Mouse (Mus musculus): ENCODE measurements around the gene Cyp1a2. TPM values are rescaled to one million over a fixed set of nuclear protein-coding genes. Genes with fewer than 3 reads are reported as not detected.

The Cyp1a2 gene
- polyA plus RNA-seq, 1 experiment from 2014 or later = not detected

Other genes starting within 250 kb of the Cyp1a2 start
- 19.8 and 23.5 TPM in 2 replicates for gene Ppcdc, start 243.6 kb downstream of the Cyp1a2 start, polyA plus RNA-seq (2016; fragmentation: Nextera tagmentation; extraction: Ambion mirVana)
- gene Scamp5, start 215.6 kb downstream of the Cyp1a2 start, polyA plus RNA-seq (2016; fragmentation: Nextera tagmentation; extraction: Ambion mirVana) = 18.2 and 28.9 TPM in 2 replicates
- gene Rpp25, start 179.7 kb downstream of the Cyp1a2 start, polyA plus RNA-seq (2016; fragmentation: Nextera tagmentation; extraction: Ambion mirVana) = 2.5 and 9.7 TPM in 2 replicates
- 712 and 781 TPM in 2 replicates for gene Cox5a, start 162.4 kb downstream of the Cyp1a2 start, polyA plus RNA-seq (2016; fragmentation: Nextera tagmentation; extraction: Ambion mirVana)
- 16.1 and 16.3 TPM in 2 replicates for gene Fam219b, start 146.2 kb downstream of the Cyp1a2 start, polyA plus RNA-seq (2016; fragmentation: Nextera tagmentation; extraction: Ambion mirVana)
- 61.7 and 74.1 TPM in 2 replicates for gene Mpi, start 130.9 kb downstream of the Cyp1a2 start, polyA plus RNA-seq (2016; fragmentation: Nextera tagmentation; extraction: Ambion mirVana)
- 50.7 and 59.7 TPM in 2 replicates for gene Scamp2, start 122.8 kb downstream of the Cyp1a2 start, polyA plus RNA-seq (2016; fragmentation: Nextera tagmentation; extraction: Ambion mirVana)
- gene Ulk3, start 94.3 kb downstream of the Cyp1a2 start, polyA plus RNA-seq (2016; fragmentation: Nextera tagmentation; extraction: Ambion mirVana) = 14.2 and 14.6 TPM in 2 replicates
- 0.88 and 2.8 TPM in 2 replicates for gene Cplx3, start 77.4 kb downstream of the Cyp1a2 start, polyA plus RNA-seq (2016; fragmentation: Nextera tagmentation; extraction: Ambion mirVana)
- gene Lman1l, start 62.9 kb downstream of the Cyp1a2 start, polyA plus RNA-seq (2016; fragmentation: Nextera tagmentation; extraction: Ambion mirVana) = not detected in 2 replicates
- gene Csk, start 30.1 kb downstream of the Cyp1a2 start, polyA plus RNA-seq (2016; fragmentation: Nextera tagmentation; extraction: Ambion mirVana) = 40.8 and 42.3 TPM in 2 replicates
- gene Cyp1a1, start 4.2 kb upstream of the Cyp1a2 start, polyA plus RNA-seq (2016; fragmentation: Nextera tagmentation; extraction: Ambion mirVana) = not detected in 2 replicates
- 41.0 and 41.1 TPM in 2 replicates for gene Edc3, start 24.8 kb upstream of the Cyp1a2 start, polyA plus RNA-seq (2016; fragmentation: Nextera tagmentation; extraction: Ambion mirVana)
- 90.7 and 105 TPM in 2 replicates for gene Clk3, start 82.2 kb upstream of the Cyp1a2 start, polyA plus RNA-seq (2016; fragmentation: Nextera tagmentation; extraction: Ambion mirVana)
- 42.7 and 57.7 TPM in 2 replicates for gene Arid3b, start 153.1 kb upstream of the Cyp1a2 start, polyA plus RNA-seq (2016; fragmentation: Nextera tagmentation; extraction: Ambion mirVana)
- gene Ubl7, start 227.3 kb upstream of the Cyp1a2 start, polyA plus RNA-seq (2016; fragmentation: Nextera tagmentation; extraction: Ambion mirVana) = 118 and 143 TPM in 2 replicates

Data from hindbrain, embryonic 10.5 days (tissue).